Mouse (Mus musculus): Measurements from ENCODE around the gene Zfp972. TPM values are rescaled to one million over a fixed set of nuclear protein-coding genes. Genes with fewer than 3 reads are reported as not detected.
"Not testable (repeated sequence)": the region's sequence is repeated elsewhere in the genome, so short reads cannot be mapped to it uniquely, and the experiment has no call there.

Zfp972 gene
- total RNA-seq, 1 experiment, result 3.8 TPM

GRCm38 (mm10) chr2:177862254-177862653 is 63.2 kb downstream of the Zfp972 start:
- H3K4me3 ChIP-seq (ENCODE audit: insufficient read depth in 1 of 2, low read depth in 1 of 2, low read length in 2 of 2, poor library complexity in 1 of 2, severe bottlenecking in 1 of 2); H3K4me1 ChIP-seq (ENCODE audit: control insufficient read depth in 2 of 2, insufficient read depth in 2 of 2, low read length in 2 of 2, poor library complexity in 1 of 2); in situ Hi-C loops (cut with MboI; ENCODE audit: low sequenced_read_pairs in 2 of 2, unreplicated experiment in 2 of 2): not testable (repeated sequence)

More at GRCm38 (mm10) chr2:177862254-177862653, 63.2 kb downstream of the Zfp972 start:
- DNase-seq (ENCODE audit: low read depth, low spot score); H3K9me3 ChIP-seq (ENCODE audit: control insufficient read depth, insufficient read depth, low read depth, low read length); H3K27ac ChIP-seq (ENCODE audit: insufficient read depth, low read depth, low read length, poor library complexity, severe bottlenecking); H3K36me3 ChIP-seq (ENCODE audit: control insufficient read depth, insufficient read depth, low read length, poor library complexity, severe bottlenecking); H3K9ac ChIP-seq (ENCODE audit: insufficient read depth, low read depth, low read length, poor library complexity, severe bottlenecking): not testable (repeated sequence)

Other genes with a start within 250 kb of the Zfp972 start
- gene Gm14322, start 166.3 kb downstream of the Zfp972 start, total RNA-seq (2012; rRNA removed), result 32.9 and 34.0 TPM in 2 replicates
- gene Gm14325, start 85.3 kb downstream of the Zfp972 start, total RNA-seq (2012; rRNA removed), result 51.2 TPM in 2 replicates
- gene Gm14327, start 28.5 kb downstream of the Zfp972 start, total RNA-seq (2012; rRNA removed), result 3.7 and 4.3 TPM in 2 replicates
- gene Gm14326, start 31.7 kb upstream of the Zfp972 start, total RNA-seq (2012; rRNA removed), result 26.1 and 28.1 TPM in 2 replicates
- gene Zfp971, start 97.7 kb upstream of the Zfp972 start, total RNA-seq (2012; rRNA removed), result 25.7 and 27.2 TPM in 2 replicates
- 19.4 and 19.5 TPM in 2 replicates for gene Zfp931, start 152.9 kb upstream of the Zfp972 start, total RNA-seq (2012; rRNA removed)
- 1.1 and 1.2 TPM in 2 replicates for gene Phactr3, start 193.4 kb upstream of the Zfp972 start, total RNA-seq (2012; rRNA removed)

All from ES-E14 (cell line).